Mouse (Mus musculus): Measurements from ENCODE around the gene A830005F24Rik. TPM values are rescaled to one million over a fixed set of nuclear protein-coding genes. Genes with fewer than 3 reads are reported as not detected.

The A830005F24Rik gene
- polyA plus RNA-seq, 1 experiment: 0.40 TPM

DNA sequence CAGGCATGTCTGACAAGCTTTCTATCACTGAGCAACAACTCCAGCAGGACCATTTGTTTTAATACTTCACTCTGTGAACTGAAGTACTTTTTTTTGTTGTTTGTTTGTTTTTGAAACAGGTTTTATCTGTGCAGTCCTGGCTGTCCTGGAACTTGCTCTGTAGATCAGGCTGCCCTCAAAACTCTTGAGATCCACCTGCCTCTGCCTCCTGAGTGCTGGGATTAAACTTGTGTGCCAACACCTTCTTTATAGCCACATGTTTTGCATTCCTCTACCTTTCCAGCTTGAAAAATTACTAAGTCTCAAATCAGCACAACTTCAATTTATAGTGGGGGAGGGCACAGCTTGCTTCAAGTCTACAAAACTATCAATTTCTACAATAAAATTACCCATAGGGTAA is 31.0 kb downstream of the A830005F24Rik start:
- no peaks in the 10 kb centered on the region for H3K9me3 ChIP-seq
- H3K36me3 ChIP-seq (replicated peaks; ENCODE audit: low read length): peaks cover 2% of the 10 kb centered on the region
- peaks cover 47% of the 10 kb centered on the region for H3K4me1 ChIP-seq
- H3K27me3 ChIP-seq (replicated peaks): no peaks in the 10 kb centered on the region
- peak overlapping the region; percentile 97 for H3K4me3 ChIP-seq (replicated peaks)
- TF ChIP-seq GATA1 (IDR thresholded peaks at IDR 0.05; ENCODE audit: borderline replicate concordance, low read length) (no peak), FLI1 (IDR thresholded peaks at IDR 0.05; ENCODE audit: low read length) (no peak)

DNA sequence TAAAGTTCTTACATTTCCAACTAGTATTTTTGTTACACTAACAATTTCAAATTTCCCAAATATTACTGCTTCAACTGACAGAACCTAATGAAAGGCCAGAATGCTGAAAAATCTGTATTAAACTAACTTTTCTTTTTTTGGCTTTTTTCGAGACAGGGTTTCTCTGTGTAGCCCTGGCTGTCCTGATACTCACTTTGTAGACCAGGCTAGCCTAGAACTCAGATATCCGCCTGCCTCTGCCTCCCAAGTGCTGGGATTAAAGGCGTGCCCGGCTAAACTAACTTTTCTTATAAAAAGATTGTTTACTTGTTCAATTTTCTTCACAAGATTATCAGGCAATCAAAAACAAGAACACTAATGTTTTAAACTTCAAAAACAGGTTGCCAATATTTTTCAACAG is 31.5 kb downstream of the A830005F24Rik start:
- TF ChIP-seq GATA1 (IDR thresholded peaks at IDR 0.05; ENCODE audit: borderline replicate concordance, low read length): no peak
- no peak for TF ChIP-seq FLI1 (IDR thresholded peaks at IDR 0.05; ENCODE audit: low read length)
- H3K4me3 ChIP-seq (replicated peaks): peak overlapping the region; percentile 97
- H3K27me3 ChIP-seq (replicated peaks): no peaks in the 10 kb centered on the region
- H3K36me3 ChIP-seq (replicated peaks; ENCODE audit: low read length): peaks cover 2% of the 10 kb centered on the region
- H3K9me3 ChIP-seq: no peaks in the 10 kb centered on the region
- peaks cover 47% of the 10 kb centered on the region for H3K4me1 ChIP-seq

DNA sequence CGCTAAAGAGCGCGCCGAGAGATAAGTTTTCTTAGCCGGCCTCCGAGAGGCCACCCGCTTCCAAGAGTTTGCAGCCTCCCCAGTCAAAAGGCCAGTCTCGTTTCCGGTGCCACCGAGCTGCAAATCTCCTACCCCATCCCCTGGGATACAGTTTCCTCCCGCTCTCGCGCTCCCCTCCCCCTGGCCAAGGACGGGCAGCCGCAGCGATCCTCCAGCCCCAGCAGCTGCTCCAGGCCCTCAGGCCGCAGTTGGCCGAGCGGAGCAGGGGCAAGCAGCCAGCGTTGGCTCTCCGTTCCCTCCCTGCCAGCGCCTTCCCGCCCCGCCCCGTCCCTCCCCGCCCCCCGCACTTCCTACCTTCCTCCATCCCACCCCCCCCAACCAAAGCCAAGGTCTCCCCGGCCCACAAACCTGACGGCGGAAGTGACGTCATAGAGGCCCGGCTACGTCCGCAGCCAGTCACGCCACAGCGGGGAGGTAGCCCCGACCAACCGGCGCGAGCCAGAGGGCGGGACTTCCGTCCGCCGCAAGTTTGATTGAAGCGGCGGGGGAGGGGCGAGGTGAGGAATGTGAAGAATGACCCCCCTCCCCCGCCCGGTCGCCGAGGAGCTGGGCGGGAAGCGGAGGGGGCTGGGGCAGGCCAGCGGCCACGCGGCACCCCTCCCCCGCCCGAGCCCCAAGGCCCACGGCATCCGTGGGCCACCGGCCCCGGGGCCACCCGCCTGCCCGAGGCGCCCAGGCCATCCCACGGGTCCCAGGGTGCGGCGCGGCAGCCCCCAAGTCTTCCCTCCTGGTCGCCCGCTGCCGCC is 32.3 kb downstream of the A830005F24Rik start:
- H3K27me3 ChIP-seq (replicated peaks): no peaks in the 10 kb centered on the region
- TF ChIP-seq GATA1 (IDR thresholded peaks at IDR 0.05; ENCODE audit: borderline replicate concordance, low read length): no peak
- no peak for TF ChIP-seq FLI1 (IDR thresholded peaks at IDR 0.05; ENCODE audit: low read length)
- peaks cover 47% of the 10 kb centered on the region for H3K4me1 ChIP-seq
- peaks cover under 1% of the 10 kb centered on the region for H3K36me3 ChIP-seq (replicated peaks; ENCODE audit: low read length)
- peak overlapping the region; percentile 97 for H3K4me3 ChIP-seq (replicated peaks)
- H3K9me3 ChIP-seq: no peaks in the 10 kb centered on the region

DNA sequence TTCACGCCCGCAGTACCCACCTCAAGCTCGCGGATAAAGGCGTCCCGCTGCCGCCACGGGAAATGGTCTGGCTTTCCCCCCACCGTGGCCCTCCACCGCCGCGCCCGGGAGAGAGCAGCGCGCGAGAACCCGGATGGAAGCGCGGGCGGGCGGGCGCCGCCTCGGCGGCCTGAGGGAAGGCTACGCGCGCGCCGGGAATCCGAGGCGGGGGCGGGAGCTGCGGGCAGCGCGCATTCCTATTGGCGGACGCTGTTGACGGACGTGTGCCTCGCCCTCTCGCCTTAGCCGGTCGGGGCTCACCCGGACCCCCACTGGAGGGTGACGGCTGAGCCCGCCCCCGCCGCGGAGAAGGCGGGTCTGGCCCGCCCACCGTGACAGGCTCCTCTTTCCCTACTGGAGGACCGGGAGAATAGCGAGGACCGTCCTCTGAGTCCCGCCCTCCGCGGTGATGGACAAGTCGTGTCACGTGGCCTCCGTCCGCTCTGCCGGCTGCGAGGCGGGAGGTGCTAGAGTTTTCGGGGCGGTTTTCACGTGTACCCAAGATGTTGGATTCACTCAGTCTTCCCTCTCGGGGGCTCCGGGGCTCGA is 33.1 kb downstream of the A830005F24Rik start:
- no peaks in the 10 kb centered on the region for H3K9me3 ChIP-seq
- no peaks in the 10 kb centered on the region for H3K27me3 ChIP-seq (replicated peaks)
- H3K4me3 ChIP-seq (replicated peaks): peak overlapping the region; percentile 97
- no peaks in the 10 kb centered on the region for H3K36me3 ChIP-seq (replicated peaks; ENCODE audit: low read length)
- TF ChIP-seq FLI1 (IDR thresholded peaks at IDR 0.05; ENCODE audit: low read length): no peak
- no peak for TF ChIP-seq GATA1 (IDR thresholded peaks at IDR 0.05; ENCODE audit: borderline replicate concordance, low read length)
- peaks cover 40% of the 10 kb centered on the region for H3K4me1 ChIP-seq

DNA sequence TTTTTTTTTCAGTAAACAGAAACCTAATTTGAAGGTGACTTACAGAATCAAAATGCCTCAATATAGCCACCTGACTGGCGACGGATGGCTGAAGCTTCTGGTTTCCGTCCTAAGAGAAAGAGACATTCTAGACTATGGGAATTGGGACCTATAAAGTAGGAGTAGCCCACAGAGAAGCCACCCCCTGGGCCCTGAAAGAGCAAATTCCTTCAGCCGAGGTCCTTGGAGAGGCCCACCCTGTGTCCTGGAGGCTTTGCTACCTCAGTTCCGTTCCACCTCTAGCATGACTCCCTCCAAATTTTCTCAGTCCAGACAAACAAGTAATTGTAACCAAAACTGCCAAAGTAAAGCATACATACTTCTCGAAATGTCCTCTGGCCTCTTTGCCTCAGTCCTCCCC is 34.3 kb downstream of the A830005F24Rik start:
- Histone ChIP-seq H3K4me1 (peaks cover 41% of the 10 kb centered on the region), H3K36me3 (replicated peaks; ENCODE audit: low read length) (no peaks in the 10 kb centered on the region), H3K9me3 (no peaks in the 10 kb centered on the region), H3K4me3 (replicated peaks) (no peak overlapping the region), H3K27me3 (replicated peaks) (peaks cover 4% of the 10 kb centered on the region)
- TF ChIP-seq GATA1 (IDR thresholded peaks at IDR 0.05; ENCODE audit: borderline replicate concordance, low read length) (no peak), FLI1 (IDR thresholded peaks at IDR 0.05; ENCODE audit: low read length) (no peak)

DNA sequence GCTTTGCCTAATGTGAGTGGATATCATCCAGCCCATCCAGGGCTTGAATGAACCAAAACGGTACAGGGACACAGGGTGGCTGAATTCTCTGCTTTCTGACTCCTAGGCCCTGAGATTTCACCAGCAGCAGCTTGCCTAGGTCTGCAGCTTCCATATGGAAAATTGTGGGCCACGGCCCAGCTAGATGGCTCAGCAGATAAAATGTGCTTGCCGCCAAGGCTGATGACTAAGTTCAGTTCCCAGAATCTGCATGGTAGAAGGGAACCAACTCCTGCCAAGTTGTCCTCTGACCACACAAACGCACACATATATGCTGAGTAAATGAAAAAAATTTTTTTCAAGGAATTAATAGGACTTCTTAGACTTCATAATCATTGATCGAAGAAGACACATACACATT is 34.9 kb downstream of the A830005F24Rik start:
- Histone ChIP-seq H3K27me3 (replicated peaks) (peaks cover 4% of the 10 kb centered on the region), H3K9me3 (no peaks in the 10 kb centered on the region), H3K4me3 (replicated peaks) (no peak overlapping the region), H3K4me1 (peaks cover 44% of the 10 kb centered on the region), H3K36me3 (replicated peaks; ENCODE audit: low read length) (no peaks in the 10 kb centered on the region)
- no peak for TF ChIP-seq FLI1 (IDR thresholded peaks at IDR 0.05; ENCODE audit: low read length)
- TF ChIP-seq GATA1 (IDR thresholded peaks at IDR 0.05; ENCODE audit: borderline replicate concordance, low read length): no peak

DNA sequence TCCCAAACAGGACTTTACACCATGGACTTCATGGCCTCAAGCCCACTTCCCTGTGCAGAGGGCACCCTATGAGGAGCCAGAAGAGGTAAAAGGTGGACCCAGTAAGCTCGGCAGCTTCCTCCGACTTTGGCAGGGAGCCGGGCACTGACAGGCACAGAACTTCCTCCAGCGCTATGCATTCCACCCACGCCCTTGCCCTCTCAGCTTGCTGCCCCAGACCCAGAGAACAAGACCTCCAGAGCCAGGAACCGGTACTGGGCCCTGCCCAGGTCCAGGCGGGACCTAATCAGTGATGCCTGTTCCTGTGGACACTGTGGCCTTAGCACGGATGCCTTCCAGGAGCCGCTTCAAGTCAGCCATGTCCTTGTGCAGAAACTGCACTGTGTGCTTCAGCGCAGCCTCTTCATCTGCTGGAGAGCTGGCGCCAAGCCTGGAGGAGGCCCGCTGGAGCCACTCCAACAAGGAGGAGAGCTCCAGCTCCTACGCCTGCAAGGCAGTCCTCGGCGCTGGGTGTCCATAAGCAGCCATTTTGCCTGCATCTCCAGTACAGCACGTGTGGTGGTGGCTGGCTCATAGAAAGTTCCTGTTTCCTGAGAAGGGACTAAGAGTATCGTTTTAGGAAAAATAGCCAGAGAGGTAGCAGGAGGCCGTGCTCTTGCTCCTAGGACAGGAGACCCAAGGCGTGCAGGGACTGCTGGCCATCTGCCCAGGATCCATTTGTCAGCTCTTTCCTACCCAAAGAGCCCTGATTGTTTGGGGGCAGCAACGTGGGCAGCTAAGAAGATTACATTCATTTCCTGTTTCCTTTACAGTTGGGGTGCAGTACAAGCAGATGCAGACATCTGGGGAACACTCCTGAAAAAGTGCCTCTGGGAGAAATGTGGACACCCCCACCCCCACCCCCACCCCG is 39.1 kb downstream of the A830005F24Rik start:
- TF ChIP-seq FLI1 (IDR thresholded peaks at IDR 0.05; ENCODE audit: low read length) (no peak), GATA1 (IDR thresholded peaks at IDR 0.05; ENCODE audit: borderline replicate concordance, low read length) (no peak)
- no peaks in the 10 kb centered on the region for H3K9me3 ChIP-seq
- no peaks in the 10 kb centered on the region for H3K36me3 ChIP-seq (replicated peaks; ENCODE audit: low read length)
- H3K4me1 ChIP-seq: peaks cover 27% of the 10 kb centered on the region
- H3K4me3 ChIP-seq (replicated peaks): no peak overlapping the region
- H3K27me3 ChIP-seq (replicated peaks): peaks cover 4% of the 10 kb centered on the region

DNA sequence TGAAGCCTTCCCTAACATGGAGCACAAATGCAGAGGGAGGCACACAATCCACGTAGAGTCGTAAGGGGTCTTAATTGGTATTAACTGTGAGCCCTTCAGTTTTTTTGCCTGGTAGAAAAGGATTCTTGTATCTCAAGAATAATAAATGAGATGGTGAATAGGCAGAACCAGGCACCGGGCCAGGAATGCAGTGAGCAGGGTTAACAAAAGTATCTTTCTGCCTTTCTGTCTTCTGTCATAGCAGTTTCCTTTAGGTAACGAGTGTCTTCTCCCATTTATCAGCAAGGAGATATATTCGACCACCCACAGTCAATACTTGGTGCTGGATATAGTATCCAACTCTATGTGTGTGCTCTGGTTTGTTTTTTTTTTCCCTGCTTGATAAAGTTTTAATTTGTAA is 40.1 kb downstream of the A830005F24Rik start:
- no peak for TF ChIP-seq FLI1 (IDR thresholded peaks at IDR 0.05; ENCODE audit: low read length)
- TF ChIP-seq GATA1 (IDR thresholded peaks at IDR 0.05; ENCODE audit: borderline replicate concordance, low read length): no peak
- H3K4me1 ChIP-seq: peaks cover 27% of the 10 kb centered on the region
- H3K36me3 ChIP-seq (replicated peaks; ENCODE audit: low read length): no peaks in the 10 kb centered on the region
- peaks cover 4% of the 10 kb centered on the region for H3K27me3 ChIP-seq (replicated peaks)
- H3K9me3 ChIP-seq: no peaks in the 10 kb centered on the region
- H3K4me3 ChIP-seq (replicated peaks): no peak overlapping the region

DNA sequence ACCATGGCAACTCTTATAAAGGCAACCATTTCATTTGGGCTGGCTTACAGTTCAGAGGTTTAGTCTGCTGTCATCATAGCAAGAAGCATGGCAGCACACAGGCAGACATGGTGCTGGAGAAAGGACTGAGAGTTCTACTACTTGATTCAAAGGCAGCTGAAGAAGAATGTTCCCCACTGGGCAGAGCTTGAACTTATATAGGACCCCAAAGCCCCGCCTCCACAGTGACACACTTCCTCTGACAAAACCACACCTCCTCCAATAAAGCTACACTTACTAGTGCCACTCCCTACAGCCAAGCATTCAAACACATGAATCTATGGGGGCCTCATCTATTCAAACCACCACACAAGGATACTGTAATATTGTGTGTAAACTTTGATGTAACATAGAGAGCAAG is 41.2 kb downstream of the A830005F24Rik start:
- Histone ChIP-seq H3K4me3 (replicated peaks) (no peak overlapping the region), H3K9me3 (peaks cover 3% of the 10 kb centered on the region; the same call in 1 of the 2 replicates), H3K36me3 (replicated peaks; ENCODE audit: low read length) (no peaks in the 10 kb centered on the region), H3K27me3 (replicated peaks) (peaks cover 4% of the 10 kb centered on the region), H3K4me1 (peaks cover 25% of the 10 kb centered on the region)
- TF ChIP-seq FLI1 (IDR thresholded peaks at IDR 0.05; ENCODE audit: low read length): no peak
- TF ChIP-seq GATA1 (IDR thresholded peaks at IDR 0.05; ENCODE audit: borderline replicate concordance, low read length): no peak

Data from megakaryocyte, embryonic 14.5 days (primary cell).